Mouse (Mus musculus): Measurements from ENCODE around the gene Atp13a3.
"Not testable (repeated sequence)": the region's sequence is repeated elsewhere in the genome, so short reads cannot be mapped to it uniquely, and the experiment has no call there.

The Atp13a3 gene

DNA sequence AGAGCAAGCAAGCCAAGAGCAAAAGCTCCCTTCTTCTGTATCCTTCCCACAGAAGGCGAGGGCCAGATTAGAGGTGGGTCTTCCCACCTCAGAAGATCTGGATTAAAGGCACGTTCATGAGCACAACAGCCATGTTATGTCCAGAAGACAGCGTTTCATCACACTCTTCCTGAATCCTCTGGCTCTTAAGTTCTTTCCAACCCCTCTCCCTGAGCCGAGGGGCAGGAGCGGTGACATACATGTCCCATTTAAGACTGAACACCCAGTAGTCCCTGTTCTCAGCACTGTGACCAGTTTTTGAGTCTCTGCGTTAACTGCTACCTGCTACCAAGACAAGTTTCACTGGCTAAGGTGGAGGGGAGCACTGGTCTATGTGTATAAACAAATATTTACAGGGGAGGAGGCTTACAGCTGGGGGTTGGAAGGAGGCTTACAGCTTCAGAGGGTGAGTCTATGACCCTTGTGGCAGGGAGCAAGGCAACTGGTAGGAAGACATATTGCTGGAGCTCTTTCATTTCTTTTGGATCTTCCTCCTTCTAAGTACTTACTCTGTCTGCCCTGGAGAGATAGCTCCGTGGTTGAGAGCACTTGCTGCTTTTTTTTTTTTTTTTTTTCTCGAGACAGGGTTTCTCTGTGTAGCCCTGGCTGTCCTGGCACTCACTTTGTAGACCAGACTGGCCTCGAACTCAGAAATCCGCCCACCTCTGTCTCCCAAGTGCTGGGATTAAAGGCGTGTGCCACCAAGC, at the start of gene Atp13a3:
Atp13a3 (minus strand) TSS at position 51 of the 746 bp plus-strand sequence.
- DNase-seq (ENCODE audit: low spot score), result no peak

DNA sequence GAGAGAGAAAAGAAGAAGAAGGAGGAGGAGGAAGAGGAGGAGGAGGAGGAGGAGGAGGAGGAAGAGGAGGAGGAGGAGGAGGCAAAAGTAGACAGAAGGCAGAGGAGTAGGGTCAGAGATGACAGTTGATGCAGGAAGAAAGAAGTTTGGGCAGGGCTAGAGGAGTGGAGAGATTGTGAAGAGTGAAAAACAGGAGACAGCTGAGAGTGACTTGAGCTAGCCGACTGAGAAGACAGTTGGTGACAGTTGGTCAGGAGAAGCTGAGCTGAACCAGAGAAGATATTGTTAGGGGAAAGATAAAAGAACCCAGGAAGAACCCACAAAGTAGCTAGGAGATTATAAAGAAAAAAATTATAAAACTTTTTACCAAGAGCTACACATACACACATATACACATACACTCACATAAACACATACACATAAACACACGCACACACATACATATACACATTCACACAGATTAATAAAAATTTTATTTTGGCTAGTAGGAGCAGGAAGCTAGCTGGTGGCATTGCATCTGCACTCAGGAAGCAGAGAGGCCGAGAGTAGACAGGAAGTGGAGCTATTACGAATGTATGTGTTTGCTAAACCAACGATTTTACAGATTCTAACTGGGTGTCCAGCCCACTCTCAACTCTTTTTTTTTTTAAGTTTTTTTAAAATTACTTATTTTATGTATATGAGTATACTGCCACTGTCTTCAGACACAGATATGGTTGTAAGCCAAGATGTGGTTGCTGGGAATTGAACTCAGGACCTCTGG, 47.6 kb upstream of the Atp13a3 start:
- DNase-seq (ENCODE audit: low spot score), result no peak

DNA sequence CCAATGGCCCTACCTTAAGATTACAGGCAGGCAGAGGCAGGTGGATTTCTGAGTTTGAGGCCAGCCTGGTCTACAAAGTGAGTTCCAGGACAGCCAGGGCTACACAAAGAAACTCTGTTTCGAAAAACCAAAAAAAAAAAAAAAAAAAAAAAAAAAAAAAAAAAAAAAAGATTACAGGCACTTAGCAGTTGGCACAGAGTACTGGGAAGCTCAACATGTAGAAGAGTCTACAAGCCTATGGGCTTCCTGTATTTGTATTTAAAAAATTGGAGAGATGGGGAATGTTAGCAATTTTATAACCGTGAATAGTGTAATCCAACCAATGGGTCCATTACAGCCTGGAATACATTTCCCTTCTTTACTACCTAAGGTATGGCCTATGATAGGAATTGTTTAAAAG, 45.4 kb upstream of the Atp13a3 start:
- DNase-seq (ENCODE audit: low spot score), result not testable (repeated sequence)

DNA sequence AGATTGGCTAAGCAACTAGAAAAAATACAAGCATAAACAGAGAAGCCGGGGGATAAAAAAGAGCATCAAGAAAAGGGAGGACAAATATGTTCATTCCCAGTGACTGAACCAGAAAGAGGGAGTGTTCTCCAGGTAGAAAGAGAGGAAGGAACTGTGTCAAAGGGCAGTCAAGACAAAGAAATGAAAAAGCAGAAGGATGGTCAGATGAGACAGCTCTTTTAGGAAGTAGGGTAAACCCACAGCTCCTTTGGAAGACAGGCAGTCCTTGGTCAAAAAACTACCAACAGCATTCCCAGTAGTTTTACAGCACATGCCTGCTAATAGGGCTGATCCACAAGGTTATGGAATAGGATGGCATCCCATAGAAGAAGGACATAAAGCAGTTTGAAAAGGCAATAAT, 43.2 kb upstream of the Atp13a3 start:
- DNase-seq (ENCODE audit: low spot score), result no peak

DNA sequence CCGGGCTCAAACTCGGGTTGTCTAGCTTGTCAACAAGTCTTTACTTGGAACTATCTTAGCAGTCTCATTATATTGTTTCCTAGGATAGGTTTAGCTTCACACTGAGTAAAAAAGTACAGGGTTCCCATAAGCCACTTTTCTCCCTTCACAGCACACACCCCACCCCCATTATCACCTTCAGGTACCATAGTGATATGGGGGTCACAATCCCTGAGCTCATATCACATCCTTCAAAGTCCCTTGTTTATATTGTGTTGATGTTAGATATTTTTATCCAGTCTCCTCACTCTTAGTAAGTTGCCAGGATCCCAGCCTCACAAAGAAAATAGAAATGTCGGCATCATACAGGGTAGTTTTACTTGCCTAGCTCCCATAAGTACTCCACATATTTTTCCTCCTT, 42.4 kb upstream of the Atp13a3 start:
- DNase-seq (ENCODE audit: low spot score), result no peak

DNA sequence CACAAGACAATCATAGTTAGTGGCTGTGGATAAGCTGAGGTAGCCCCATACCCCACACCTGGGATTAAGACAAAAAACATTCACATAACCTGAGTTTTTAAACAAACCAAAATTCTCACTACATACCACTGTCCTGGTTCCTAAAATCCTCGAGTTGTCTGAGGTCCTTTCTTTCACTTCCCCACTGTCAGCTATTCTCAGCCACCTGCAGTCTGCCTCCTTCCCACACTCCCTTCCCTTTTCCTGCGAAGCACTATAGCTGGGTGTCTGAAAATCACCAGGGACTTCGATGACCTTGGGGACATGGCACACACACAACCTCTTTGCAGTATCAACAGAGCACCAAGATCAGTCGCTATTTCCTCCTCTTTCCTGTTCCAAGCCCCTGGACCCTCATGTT, 41.9 kb upstream of the Atp13a3 start:
- DNase-seq (ENCODE audit: low spot score), result no peak

DNA sequence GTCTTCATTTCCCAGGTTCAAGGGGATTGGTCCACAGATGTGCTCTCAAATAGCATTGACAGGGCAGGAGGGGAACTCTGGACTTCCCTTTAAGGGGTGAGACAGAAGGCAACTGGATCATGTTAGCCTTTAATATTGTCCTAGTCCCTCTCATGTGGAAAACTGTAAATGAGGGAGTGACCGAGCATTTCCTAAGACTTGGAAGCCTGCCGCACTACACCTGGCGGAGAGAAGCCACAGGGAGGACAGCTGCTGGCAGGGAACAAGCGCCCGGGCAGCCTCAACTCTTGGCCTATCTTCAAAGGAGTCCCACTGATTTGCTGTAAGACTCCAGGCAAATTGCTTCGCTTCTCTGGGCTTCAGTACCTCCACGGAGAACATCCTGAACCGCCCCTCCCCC, 37.6 kb upstream of the Atp13a3 start:
- peak; percentile 5 for DNase-seq (ENCODE audit: low spot score)

DNA sequence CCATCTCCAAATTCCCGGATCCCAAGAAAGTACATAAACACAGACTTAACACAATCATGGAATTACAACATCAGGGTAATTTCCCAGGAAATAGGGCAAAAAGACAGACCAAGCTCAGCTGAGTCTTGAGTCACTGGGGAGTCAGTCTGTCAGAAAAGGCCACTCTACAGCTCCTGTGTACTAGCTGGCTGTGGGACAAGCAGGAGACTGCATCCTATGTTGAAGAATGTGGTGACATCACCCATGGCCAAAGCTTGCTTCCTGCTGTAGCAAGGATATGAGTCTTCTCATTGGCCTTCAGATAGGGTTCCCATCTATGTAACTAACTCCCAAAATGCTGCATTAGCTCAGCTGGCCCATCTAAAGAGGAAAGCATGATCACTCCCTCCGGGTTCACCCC, 36.7 kb upstream of the Atp13a3 start:
- DNase-seq (ENCODE audit: low spot score), result no peak

DNA sequence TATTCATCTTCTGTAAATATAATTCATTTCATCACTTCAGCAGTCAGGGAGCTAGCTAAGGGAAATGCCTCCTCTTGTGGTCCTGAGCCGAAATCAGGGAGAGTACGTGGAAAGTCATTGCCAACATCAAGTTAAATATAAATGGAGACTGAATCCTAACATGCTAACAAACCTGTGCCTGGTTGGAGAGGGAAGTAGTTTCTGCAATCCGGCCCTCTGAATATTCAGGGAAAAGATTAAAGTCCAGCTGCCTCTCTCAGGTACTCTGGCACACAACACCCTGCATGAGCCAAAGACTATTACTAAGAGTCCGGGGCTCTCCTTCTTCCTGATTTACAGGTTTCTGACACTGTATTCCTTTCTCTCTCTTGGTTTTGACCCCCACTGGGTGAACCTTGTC, 35.6 kb upstream of the Atp13a3 start:
- no peak for DNase-seq (ENCODE audit: low spot score)

DNA sequence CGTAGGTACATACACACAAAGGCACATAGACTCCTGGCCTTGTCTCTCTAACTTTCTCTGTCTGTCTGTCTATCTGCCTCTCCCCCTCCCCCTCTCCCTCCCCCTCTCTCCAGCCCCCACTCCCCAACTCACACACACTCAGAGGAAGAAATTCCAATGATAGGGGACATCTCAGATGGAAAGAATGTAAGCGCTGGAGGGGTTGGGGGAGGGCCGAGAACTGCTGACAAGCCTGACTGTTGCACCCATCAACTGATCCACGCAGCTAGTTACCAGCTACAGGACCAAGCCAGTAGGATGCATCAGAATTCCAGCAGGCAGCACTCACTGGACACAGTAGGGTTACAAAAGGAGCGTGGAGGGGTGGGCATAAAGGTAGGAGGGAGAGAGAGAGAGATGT, 34.1 kb upstream of the Atp13a3 start:
- no peak for DNase-seq (ENCODE audit: low spot score)

DNA sequence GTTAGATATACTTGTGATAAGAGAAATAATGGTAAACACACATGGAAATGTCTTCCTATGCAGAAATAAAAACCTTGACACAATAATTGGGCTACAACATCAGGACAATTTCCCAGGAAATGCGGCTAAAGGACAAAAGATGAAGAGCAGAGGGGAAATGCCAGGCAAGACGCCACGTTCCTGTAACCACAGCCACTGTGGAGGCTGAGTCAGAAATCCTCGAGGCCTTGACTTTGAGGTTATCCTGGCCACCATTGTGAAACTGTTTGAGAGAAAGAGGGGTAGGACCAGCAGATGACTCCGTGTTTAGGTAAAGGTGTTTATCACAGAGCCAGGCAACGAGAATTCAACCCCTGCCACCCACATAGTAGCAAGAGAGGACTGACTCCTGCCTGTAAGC, 33.6 kb upstream of the Atp13a3 start:
- no peak for DNase-seq (ENCODE audit: low spot score)

DNA sequence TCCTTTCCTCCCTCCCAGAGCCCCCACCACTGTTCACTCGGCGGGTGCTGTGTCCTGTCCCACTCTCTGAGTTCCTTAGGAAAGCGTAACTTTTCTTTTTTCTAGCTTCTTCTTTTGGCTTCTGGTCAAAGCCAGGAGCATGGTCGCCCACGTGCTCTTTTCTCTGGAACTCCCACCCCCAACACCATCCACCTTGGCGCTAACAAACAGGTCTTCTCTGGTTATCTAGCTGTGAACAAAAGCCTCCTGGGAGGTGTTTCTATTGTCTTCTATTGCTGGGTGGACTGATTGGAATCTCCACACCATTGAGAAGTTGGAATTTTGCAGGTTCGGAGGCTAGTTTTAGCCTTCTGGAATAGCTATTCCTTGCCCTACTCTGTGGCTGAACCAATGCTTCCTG, 30.5 kb upstream of the Atp13a3 start:
- no peak for DNase-seq (ENCODE audit: low spot score)

DNA sequence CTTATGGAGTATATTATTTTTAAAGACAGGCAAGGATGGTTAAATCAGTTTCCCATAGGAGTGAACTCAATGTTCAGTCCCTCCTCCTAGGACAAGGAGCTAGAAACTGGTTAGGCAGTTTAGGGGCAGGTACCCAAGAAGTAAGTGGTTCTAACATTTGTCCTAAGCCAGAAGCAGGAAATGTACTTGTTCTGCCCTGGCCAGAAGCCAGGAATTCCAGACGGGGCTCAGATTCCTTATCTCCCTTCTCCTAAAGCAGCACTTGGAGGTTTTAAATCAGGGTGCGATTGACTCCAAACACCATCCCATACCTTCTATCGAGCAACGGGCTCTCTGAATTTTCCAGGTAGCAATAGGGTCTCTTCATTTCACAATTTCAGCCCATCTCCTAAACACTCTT, 29.6 kb upstream of the Atp13a3 start:
- no peak for DNase-seq (ENCODE audit: low spot score)

DNA sequence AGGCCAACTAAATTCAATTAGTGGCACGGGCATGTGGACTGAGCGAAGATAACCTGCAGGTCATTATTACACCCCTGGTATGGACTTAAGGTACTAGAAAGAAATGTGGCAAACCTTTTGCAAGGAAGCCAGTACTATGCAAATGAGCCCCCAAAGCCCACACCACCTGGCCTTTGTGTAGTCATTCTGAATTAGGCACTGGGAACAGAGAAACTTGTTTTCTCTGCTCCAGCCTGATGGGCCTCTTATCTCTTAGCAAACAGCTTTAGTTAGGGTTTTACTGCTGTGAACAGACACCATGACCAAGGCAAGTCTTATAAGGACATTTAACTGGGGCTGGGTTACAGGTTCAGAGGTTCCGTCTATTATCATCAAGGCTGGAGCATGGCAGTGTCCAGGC, 27.4 kb upstream of the Atp13a3 start:
- no peak for DNase-seq (ENCODE audit: low spot score)

DNA sequence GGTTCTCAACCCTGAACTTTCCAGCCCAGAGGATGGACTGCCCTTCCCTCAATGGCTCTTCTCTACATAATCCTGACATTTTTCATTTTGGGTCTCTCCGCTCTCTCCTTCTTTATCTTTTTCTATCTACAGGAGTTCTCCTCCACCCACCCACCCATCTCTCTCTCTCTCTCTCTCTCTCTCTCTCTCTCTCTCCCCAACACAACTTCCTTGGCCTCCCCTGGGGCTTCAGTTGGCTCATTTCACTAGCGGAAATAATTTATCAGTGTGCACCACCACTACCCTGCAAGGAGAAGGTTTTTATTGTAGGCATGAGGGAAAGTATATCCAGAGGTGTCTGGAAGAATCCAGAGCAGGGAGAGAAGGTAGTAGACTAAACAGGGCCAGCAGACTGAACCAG, 26.3 kb upstream of the Atp13a3 start:
- no peak for DNase-seq (ENCODE audit: low spot score)

DNA sequence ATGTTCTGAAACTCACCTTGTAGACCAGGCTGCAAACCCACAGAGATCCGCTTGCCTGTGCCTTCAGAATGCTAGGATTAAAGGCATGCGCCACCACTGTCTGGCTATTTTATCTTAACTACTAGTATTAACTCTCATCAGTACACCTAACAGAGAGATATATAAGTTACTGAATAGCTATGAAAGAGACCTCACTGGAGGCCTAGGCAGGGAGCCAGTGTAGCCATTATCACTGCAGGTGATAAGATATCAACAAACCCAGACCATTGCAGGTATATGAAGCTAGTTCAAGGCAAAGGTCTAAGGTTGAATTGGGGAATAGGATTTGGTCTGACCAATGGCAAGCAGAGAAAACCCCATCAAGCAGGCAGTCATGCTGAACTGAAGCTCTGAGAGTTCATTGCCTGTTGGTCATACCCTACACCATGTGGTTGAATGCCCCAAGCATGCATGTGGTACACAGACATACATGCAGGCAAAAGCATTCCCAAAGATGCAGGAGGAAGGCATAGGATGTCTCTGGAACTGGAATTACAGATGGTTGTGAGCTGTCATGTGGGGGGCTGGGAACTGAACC, 24.8 kb upstream of the Atp13a3 start:
- no peak for DNase-seq (ENCODE audit: low spot score)

DNA sequence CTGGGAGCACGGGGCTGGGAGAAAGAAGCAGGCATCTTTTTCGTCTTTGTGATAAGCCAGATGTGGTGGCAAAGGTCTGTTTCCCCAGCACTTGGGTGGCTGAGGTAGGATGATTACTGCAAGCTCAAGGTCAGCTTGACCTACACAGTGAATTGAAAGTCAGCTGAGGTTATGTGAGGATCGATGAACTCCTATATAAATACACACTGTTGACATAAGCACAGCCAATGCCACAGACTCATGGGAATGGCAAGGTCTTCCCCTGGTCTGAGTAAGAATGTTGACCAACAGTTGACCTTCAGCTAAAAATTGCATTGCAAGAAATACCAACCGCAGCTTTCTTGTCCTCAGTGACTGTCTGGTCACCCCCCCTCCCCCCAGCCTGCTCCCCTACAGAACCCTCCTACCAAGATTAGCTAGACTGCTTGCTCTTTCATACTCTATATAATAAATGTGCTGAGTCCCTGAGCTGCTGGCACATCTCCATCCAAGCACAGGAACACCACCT, 23.0 kb upstream of the Atp13a3 start:
- peak; percentile 5 for DNase-seq (ENCODE audit: low spot score)

DNA sequence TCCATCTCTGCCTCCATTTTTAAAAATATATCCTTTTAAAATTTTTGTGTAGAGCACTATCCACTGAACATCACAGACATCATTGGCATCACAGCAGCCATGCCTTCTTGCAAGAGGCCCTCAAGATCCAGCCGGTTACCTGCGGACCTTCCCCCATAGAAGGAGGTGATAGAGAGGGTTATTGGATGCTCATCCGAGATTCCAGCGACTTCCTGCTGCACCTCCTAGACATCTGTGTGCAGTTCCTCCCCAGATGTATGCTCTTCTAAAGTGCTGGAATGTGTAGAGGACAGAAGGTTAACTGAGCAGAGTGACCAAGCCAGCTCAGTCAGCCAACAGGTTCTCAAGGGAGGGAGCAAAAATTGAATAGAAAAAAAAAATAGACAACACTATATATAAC, 21.7 kb upstream of the Atp13a3 start:
- DNase-seq (ENCODE audit: low spot score), result no peak

DNA sequence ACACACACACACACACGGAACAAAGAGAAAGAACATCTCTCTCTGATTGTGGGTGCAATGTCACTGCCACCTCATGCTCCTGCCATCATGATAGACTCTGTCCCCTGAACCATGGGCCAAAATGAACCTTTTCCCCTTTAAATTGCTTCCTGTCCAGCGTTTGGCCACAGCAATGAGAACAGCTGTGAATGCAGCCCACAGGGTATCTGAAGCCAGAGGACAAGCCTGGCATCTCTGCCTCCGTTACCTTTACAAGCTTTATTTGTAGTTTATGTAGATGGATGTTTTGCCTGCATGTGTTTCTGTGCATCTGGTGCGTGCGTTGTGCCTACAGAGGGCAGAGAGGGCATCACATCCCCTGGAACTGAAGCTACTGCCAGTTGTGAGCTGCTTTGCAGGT, 21.2 kb upstream of the Atp13a3 start:
- no peak for DNase-seq (ENCODE audit: low spot score)

DNA sequence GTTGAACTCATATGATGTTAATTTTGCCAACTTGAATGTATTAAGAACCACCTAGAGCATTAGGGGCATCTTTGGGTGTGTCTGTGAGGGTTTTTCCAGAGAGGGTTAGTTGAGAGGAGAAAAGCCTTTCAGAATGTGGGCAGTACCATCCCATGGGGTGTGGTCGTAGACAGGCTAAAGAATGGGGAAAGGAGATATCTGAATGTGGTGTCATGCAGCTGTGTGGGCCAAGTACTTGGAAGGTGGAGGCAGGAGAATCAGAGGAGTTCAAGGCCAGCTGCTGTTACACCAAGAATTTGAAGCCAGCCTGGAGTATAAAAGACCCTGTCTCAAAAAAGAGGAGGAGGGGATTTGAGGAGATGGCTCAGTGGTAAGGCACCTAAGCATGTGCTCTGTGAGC, 20.2 kb upstream of the Atp13a3 start:
- DNase-seq (ENCODE audit: low spot score), result no peak

DNA sequence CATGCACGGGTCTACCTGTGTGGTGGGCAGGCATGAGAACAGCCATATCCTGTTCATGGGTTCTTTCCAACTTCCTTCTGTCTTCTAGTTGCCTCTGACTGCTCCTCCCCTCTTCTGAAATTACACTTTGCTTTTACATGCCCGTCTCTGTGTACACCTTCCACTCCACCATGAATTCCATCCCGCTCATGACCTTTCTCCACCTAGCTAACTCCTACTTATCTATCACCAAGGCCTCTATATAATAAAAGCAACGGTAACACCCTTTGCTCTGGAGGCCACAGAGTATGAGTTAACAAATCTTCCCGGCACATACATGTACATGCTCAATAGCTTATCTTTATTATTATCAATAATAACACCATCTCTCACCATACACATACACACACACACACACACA, 18.3 kb upstream of the Atp13a3 start:
- no peak for DNase-seq (ENCODE audit: low spot score)

DNA sequence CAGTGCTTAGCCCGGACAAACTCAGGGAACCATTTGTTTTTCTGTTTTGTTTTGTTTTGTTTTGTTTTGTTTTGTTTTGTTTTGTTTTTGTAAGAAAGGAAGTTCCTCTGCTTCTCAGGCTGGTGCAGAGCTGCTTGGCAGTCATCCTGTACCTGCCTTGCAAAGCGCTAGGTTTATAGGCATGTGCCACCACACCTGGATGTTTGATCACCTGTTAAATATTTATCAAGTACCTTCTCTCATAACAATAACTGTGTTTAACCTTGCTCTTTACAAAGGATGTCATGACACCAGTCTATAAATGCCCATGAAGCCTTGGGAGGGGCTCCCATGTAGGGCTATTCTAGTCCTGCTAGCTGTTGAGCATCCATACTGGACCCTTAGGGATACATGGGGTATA, 10.9 kb upstream of the Atp13a3 start:
- DNase-seq (ENCODE audit: low spot score), result no peak

DNA sequence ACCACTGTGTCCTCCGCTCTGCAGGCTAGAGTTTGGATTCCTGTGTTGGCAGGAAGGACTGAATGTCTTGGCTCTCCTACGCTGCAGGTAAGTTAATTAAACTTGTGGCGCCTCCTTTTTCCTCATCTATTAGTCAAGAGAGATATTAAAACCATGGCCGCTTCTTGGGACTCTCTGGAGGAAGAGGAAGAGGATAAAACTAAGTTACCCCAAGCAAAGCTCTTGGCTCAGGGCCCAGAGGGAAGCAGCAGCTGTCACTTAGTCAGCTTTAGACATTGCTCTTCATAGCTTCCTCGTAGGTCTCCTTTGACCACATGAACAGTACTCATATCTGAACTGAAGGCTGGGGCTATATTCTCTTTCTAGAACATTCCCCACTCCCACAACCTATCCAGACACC, 10.5 kb upstream of the Atp13a3 start:
- no peak for DNase-seq (ENCODE audit: low spot score)
